Mouse (Mus musculus) MEL (cell line): ENCODE results near the gene Ccl26.
"Not testable (repeated sequence)": the region's sequence is repeated elsewhere in the genome, so short reads cannot be mapped to it uniquely, and the experiment has no call there.

ENCODE experiments used
- CTCF ChIP-seq, 3 experiments: IDR thresholded peaks in 2 of 3; conservative IDR thresholded peaks in 1 of 3; 2 replicates each; pipeline ENCODE4 v1.5.1; 2011 to 2012; ENCODE audit warnings: low read length in 3 of 3, low read depth in 2 of 3, mild to moderate bottlenecking in 2 of 3, improper control_type of control experiment in 1 of 3, inconsistent platforms in 1 of 3, mixed read lengths in 1 of 3, moderate library complexity in 1 of 3; ENCODE audit not compliant: control insufficient read depth in 1 of 3, insufficient read depth in 1 of 3, poor library complexity in 1 of 3, severe bottlenecking in 1 of 3
- EP300 ChIP-seq, 2 experiments: IDR thresholded peaks; 2 replicates each; pipeline ENCODE4 v1.6.1; 2011; ENCODE audit warnings: improper control_type of control experiment in 2 of 2, low read length in 2 of 2, low read depth in 1 of 2, mild to moderate bottlenecking in 1 of 2
- ETS1 ChIP-seq: IDR thresholded peaks from 2 replicates; pipeline ENCODE4 v1.6.1; 2012; ENCODE audit warnings: low read depth, mild to moderate bottlenecking, inconsistent platforms, low read length, improper control_type of control experiment, moderate library complexity
- HCFC1 ChIP-seq: IDR thresholded peaks from 2 replicates; pipeline ENCODE4 v1.6.1; 2012; ENCODE audit warnings: low read depth, mild to moderate bottlenecking, inconsistent platforms, low read length, improper control_type of control experiment, moderate library complexity
- MEF2A ChIP-seq: IDR thresholded peaks from 2 replicates; pipeline ENCODE4 v1.6.1; 2014; ENCODE audit warnings: low read depth, mild to moderate bottlenecking, inconsistent platforms, low read length, improper control_type of control experiment; ENCODE audit not compliant: poor library complexity, insufficient replicate concordance, severe bottlenecking; ENCODE audit errors: extremely low read depth
- POLR2A ChIP-seq, 2 experiments: IDR thresholded peaks; 2 replicates each; pipeline ENCODE4 v1.6.1; 2011 to 2012; ENCODE audit warnings: low read length in 2 of 2, mild to moderate bottlenecking in 2 of 2, control low read depth in 1 of 2, improper control_type of control experiment in 1 of 2, low read depth in 1 of 2, moderate library complexity in 1 of 2; ENCODE audit not compliant: control insufficient read depth in 1 of 2, insufficient read depth in 1 of 2, poor library complexity in 1 of 2
- RAD21 ChIP-seq: IDR thresholded peaks from 2 replicates; pipeline ENCODE4 v1.6.1; 2011; ENCODE audit warnings: mild to moderate bottlenecking, low read depth, low read length, improper control_type of control experiment
- USF1 ChIP-seq: IDR thresholded peaks from 2 replicates; pipeline ENCODE4 v1.6.1; 2014; ENCODE audit warnings: low read depth, mild to moderate bottlenecking, inconsistent platforms, low read length, improper control_type of control experiment, moderate library complexity
- ZKSCAN1 ChIP-seq: IDR thresholded peaks from 2 replicates; pipeline ENCODE4 v1.6.1; 2012; ENCODE audit warnings: low read depth, mild to moderate bottlenecking, inconsistent platforms, low read length, improper control_type of control experiment, moderate library complexity

- TF ChIP-seq POLR2A (IDR thresholded peaks at IDR 0.05; ENCODE audit: control insufficient read depth in 1 of 2, insufficient read depth in 1 of 2, low read depth in 1 of 2, low read length in 2 of 2, poor library complexity in 1 of 2); HCFC1; ETS1; USF1; EP300 (IDR thresholded peaks at IDR 0.05; ENCODE audit: low read depth in 1 of 2, low read length in 2 of 2); MEF2A; RAD21; CTCF (IDR thresholded peaks at IDR 0.05 in 2 of 3, conservative IDR thresholded peaks at IDR 0.05 in 1 of 3; ENCODE audit: control insufficient read depth in 1 of 3, insufficient read depth in 1 of 3, low read depth in 2 of 3, low read length in 3 of 3, poor library complexity in 1 of 3, severe bottlenecking in 1 of 3); ZKSCAN1: not testable (repeated sequence)
Measured at GRCm38 (mm10) chr5:135604643-135605042, 41.3 kb upstream of the Ccl26 start.
